Mouse (Mus musculus) monocyte, adult 59 days (primary cell): ENCODE measurements around the gene Sort1. TPM values are rescaled to one million over a fixed set of nuclear protein-coding genes. Genes with fewer than 3 reads are reported as not detected.

ENCODE experiments used
- total RNA-seq, 2 experiments: library from RNA; stranded (reverse); gene quantifications; one replicate each; pipeline ENCODE4 v1.2.4; 2023

Gene Sort1
- 100 to 1,000 TPM; 125 to 140 TPM for total RNA-seq

DNA sequence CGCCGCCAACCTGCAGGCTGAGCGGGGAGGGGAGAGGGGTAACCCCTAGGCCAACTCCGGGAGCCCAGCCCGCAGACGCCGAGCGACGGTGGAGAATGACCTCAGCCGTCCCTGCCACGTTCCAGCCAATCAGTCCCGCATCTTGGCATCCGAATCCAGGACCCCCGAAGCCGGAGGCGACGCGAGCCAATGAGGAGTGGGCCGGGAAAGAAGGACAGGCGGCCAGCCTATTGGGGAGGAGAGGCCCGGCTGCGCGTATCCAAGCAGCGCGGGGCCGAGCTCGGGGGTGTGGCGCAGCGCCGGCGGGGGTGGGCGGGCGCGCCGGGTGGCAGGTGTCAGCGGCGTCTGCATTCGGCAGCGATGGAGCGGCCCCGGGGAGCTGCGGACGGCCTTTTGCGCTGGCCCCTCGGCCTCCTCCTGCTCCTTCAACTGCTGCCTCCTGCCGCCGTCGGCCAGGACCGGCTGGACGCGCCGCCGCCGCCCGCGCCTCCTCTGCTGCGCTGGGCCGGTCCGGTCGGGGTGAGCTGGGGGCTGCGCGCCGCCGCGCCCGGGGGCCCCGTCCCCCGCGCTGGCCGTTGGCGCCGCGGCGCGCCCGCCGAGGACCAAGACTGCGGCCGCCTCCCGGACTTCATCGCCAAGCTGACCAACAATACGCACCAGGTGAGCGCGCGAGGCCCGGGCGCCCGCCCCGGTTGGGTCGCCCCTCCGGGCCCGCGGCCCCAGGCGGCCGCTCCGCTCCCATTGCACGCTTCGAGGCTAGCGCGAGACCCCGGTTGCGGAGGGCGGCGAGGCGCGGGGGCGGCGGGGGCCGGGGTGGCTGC is at the start of gene Sort1:
Gene Sort1, plus strand, starts transcription at position 302 of the 821 bp plus-strand sequence.

DNA sequence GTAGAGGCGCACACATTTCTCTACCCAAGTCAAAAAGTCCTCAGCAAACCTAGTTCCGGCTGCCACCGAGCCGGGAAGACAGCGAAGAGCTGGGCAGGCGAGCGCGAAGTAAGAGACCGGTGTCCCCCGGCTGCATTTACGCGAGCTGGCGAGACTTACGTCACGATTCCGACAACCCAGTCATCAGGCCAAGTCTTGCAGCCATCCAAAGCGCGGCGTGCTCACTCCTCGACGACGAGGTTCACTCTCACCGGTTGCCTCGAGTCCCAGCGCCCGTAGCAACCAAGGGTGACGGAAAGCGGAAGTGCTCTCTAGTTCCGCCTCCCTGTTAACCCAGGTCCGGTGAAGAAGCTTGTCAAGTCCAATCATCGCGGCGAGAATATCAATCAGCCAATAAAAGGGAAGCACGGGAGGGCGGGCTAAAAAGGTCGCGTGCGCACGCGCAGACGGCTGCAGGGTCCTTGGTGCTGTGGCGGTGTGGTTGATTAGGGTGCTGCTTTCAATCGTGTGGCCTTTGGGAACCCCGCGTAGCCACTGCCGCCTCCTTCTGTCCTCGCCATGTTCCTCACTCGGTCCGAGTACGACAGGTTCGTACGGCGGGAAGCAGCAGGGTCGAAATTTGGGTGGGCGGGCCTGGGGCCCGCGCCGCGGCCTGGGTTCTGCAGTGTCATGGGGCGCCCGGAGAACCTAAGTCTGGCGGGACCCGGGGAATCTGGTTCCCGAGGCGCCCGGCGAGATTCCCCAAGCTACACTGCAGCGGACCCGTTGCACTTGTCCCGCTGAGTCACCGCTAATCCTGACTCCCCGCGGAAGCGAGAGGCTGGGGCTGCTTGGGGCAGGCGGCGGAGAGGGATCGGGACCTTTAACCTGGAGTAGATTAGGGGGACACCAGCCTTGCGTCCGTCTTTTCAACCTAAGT is 26.9 kb upstream of the Sort1 start, which contains the start of gene Psma5:
Gene Psma5, plus strand, starts transcription at position 208 of the 919 bp plus-strand sequence.

DNA sequence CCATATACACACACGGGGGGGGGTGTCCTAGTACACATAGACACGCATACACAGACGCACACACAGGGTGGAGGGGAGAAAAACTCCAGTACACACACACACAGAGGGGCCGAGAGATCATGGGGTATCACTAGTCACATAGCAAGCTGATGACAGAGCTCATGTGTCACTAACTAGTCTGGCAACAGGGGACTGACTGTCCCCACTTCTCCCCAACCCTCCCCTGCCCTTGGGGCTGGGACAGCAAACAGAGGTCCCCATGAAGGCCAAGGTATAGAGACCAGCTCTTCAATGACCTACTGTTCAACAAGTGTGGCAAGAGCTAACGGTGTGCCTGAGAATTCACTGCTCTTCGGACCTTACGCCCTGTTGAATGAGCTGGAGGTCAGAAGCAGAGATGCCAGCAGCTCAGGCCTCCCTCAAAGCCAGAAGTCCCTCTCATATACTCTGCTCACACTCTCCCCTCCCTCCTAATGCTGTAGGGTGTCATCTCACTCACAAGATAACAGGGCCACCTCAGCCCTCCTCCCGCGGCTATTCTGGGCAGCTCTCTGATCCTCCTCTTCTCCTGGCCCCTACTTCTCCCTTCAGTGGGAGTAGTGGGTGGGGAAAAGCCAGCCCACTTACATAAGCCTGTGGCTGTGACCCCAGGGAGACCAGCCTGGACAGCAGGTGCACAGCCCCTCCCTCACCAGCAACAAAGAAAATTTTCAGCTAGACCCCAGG is 80.6 kb downstream of the Sort1 start, which contains the start of gene Mybphl:
Gene Mybphl, plus strand, starts transcription at position 642 of the 726 bp plus-strand sequence.

DNA sequence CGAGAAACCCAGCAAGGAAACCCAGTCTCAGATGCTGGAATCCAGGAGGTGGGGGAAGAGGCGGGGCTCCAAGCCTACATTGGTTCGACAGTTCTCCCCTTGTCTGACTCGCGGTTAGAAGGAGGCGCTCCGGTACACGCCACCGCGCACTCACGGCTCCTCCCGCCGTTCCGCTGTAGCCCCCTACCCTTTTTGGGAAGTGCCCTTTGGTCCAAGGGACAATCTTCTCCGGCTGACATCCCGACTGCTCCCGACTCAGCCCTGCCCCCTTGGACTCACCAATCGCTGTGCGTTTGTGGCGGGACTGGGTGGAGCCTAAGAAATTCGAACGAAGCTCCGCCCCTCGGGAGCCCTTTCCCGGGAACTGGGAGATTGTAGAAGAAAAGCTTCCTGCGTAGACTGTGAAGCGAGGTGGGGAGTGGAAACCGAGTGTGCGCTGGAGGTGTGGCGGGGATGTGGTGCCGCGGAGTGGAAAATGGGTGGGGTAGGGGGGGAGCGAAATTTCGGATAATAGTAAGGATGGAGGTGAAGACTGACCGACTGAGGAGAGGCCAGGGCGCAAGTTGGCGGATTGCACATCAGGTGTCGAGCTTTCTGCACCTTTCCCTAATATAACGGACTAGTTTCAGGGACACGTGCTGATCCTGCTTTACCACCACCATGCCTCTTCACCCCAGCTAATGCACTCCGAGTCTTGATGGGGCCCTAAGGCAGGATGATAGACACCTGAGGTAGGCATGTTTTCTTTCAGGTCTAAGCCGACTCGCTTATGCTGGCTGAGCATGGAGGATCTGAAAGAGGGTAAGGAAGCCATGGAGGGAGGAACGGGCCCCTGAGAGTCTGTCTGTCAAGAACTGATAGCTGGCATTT is 99.8 kb downstream of the Sort1 start, which contains the start of gene Psrc1:
Gene Psrc1, plus strand, starts transcription at position 355 of the 870 bp plus-strand sequence.

Other genes starting within 250 kb of the Sort1 start
- 1 to 10 TPM; 3.9 to 5.4 TPM for gene Gstm4, start 239.2 kb upstream of the Sort1 start, total RNA-seq
- gene Ampd2, start 197.4 kb upstream of the Sort1 start, total RNA-seq, result 10 to 100 TPM; 31.3 to 34.8 TPM
- not detected for gene Gnat2, start 191.3 kb upstream of the Sort1 start, total RNA-seq
- gene Gnai3, start 137.9 kb upstream of the Sort1 start, total RNA-seq, result 10 to 100 TPM; 62.0 to 70.1 TPM
- gene Gpr61, start 129.2 kb upstream of the Sort1 start, total RNA-seq, result not detected
- gene Amigo1, start 97.7 kb upstream of the Sort1 start, total RNA-seq, result 1 to 10 TPM; 2.7 to 4.0 TPM
- 10 to 100 TPM; 19.2 to 22.1 TPM for gene Cyb561d1, start 82.9 kb upstream of the Sort1 start, total RNA-seq
- 10 to 100 TPM; 16.7 to 17.0 TPM for gene Atxn7l2, start 73.1 kb upstream of the Sort1 start, total RNA-seq
- not detected for gene Sypl2, start 57.4 kb upstream of the Sort1 start, total RNA-seq
- gene Psma5, start 27.2 kb upstream of the Sort1 start, total RNA-seq, result 10 to 100 TPM; 42.6 to 47.6 TPM
- not detected for gene Mybphl, start 80.8 kb downstream of the Sort1 start, total RNA-seq
- 1 to 10 TPM in 1 of 2 experiments, under 1 TPM in 1; 0.76 to 2.1 TPM for gene Psrc1, start 99.8 kb downstream of the Sort1 start, total RNA-seq
- gene Celsr2, start 131.5 kb downstream of the Sort1 start, total RNA-seq, result 1 to 10 TPM; 1.0 to 1.8 TPM
- 10 to 100 TPM; 78.4 to 82.3 TPM for gene Sars, start 161.1 kb downstream of the Sort1 start, total RNA-seq